Mouse (Mus musculus): ENCODE measurements around the gene Ift27. TPM values are rescaled to one million over a fixed set of nuclear protein-coding genes. Genes with fewer than 3 reads are reported as not detected.

Gene Ift27
- total and polyA plus RNA-seq, 2 experiments from 2014 or later = 37.3 to 116 TPM

DNA sequence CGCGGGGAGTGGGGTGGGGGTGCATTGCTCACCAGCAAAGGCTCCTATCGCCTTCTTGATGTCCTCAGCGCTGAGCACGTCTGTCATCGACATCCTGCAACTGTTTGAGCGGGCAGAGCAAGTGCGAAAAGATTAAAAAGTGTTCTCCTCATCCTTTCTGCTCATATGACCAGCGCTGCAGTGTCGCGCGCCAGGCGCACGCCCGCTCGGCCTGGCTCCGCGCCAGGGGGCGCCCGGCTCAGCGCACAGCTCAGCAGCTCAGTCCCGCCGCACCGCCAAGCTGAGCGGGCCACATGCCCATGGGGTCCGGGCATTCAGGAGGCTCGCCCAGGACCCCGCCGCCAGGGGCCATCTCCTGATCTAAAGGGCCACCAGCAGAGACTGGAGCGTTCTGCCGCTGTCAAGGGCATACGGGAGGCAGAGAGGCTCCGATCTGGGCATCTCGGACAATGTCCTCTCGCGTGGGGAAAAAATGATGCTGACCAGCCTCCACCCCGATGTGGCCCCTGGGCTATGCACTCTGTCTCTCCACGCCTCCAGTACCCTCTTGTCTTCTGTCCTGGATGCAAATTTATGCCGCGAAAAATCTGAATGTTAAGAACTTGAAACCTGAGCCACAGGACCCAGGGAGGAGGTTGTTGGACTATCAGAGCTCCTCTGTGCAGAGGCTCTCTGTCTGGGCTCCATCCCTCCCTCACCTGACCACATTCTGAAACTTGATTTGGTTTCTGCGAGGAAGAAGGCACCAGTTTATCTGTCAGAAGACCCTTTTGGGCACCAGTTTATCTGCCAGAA, 30.3 kb upstream of the Ift27 start:
- H3K4me3 ChIP-seq (ENCODE audit: low read depth, low read length) = peak overlapping the region; percentile 43
- peak; percentile 66; the same call in 1 of the 2 replicates for ATAC-seq (ENCODE audit: low FRiP score)
- no peak overlapping the region for H3K27ac ChIP-seq (ENCODE audit: low read depth, low read length)
- peak; percentile 60 for TF ChIP-seq CTCF (IDR thresholded peaks at IDR 0.05)
- H3K4me1 ChIP-seq (ENCODE audit: insufficient read depth, low read length) = peaks cover 3% of the 10 kb centered on the region; the same call in 1 of the 2 replicates
- DNase-seq (ENCODE audit: low spot score) = peak; percentile 68
- H3K9ac ChIP-seq (replicated peaks; ENCODE audit: low read length, poor library complexity, severe bottlenecking) = peak overlapping the region; percentile 52
- peaks cover 38% of the 10 kb centered on the region for H3K27me3 ChIP-seq (ENCODE audit: insufficient read depth, low read length)
- H3K9me3 ChIP-seq (ENCODE audit: low read length) = no peaks in the 10 kb centered on the region
- WGBS = 1% methylated on average over 41 of the region's 41 CpGs
- H3K36me3 ChIP-seq (ENCODE audit: insufficient read depth, low read length) = no peaks in the 10 kb centered on the region
- H3K4me2 ChIP-seq (ENCODE audit: low read depth, low read length, poor library complexity, severe bottlenecking) = peak overlapping the region; percentile 85

DNA sequence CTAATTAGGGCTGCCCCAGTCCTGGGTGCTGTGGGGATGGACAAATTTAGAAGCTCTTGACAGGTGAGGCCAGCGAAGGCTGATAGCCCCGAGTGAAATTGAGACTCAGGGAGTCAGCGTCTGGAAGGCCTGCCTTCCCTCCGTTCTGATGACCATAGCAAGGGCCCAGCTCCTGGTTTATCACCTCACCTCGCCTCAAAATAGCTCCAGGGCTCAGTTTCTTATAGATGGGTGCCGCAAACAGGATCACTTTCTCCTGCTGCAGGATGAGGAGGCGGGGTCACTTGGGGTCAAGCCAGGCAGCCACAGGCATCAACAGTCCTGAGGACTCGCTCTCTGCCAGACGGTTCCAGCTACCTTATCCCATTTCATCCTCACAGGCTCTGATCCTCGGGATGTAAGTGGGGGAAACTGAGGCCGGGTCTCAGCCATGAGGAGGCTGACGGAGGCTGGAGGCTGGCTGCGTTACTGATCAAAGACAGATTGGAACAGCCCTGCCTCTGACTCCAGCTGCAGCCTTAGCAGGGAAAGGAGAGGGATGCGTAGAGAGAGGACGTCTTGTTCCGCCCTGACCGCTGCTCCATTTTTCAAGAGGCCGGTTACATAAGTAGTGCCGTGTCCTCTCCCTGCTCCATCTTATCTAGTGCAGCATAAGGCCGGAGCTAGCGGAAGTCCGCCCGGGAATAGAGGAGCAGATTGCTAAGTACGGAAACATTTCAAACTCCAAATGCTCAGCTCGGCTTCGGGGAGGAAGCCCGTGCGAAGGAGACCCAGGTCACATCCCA, 21.4 kb upstream of the Ift27 start:
- Histone ChIP-seq H3K9ac (replicated peaks; ENCODE audit: low read length, poor library complexity, severe bottlenecking) (no peak overlapping the region), H3K4me2 (ENCODE audit: low read depth, low read length, poor library complexity, severe bottlenecking) (no peak overlapping the region), H3K4me3 (ENCODE audit: low read depth, low read length) (no peak overlapping the region), H3K9me3 (ENCODE audit: low read length) (no peaks in the 10 kb centered on the region), H3K4me1 (ENCODE audit: insufficient read depth, low read length) (no peaks in the 10 kb centered on the region), H3K27ac (ENCODE audit: low read depth, low read length) (no peak overlapping the region), H3K27me3 (ENCODE audit: insufficient read depth, low read length) (no peaks in the 10 kb centered on the region), H3K36me3 (ENCODE audit: insufficient read depth, low read length) (no peaks in the 10 kb centered on the region)
- DNase-seq (ENCODE audit: low spot score) = no peak
- TF ChIP-seq CTCF (IDR thresholded peaks at IDR 0.05) = no peak
- ATAC-seq (ENCODE audit: low FRiP score) = no peak
- 79% methylated on average over 28 of the region's 28 CpGs for WGBS

DNA sequence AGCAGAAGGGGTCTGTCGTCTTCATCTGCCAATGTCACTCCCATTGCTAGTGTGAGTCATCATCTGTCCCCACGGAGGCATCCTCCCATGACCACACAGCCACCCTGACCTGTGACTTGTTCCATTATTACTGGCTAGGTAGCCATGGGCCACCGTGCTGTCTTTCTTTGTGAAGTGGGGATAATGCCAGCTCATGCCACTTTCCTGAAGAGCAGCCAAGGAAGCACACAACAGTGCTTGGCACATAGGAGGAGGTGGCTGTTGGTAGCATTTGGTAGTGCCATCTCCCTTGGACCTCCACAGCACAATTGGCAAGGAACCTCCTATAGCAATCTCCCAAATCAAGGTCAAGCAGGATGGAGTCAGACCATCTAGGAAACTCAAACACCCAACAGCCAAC, 20.4 kb upstream of the Ift27 start:
- DNase-seq (ENCODE audit: low spot score) = no peak
- Histone ChIP-seq H3K9ac (replicated peaks; ENCODE audit: low read length, poor library complexity, severe bottlenecking) (no peak overlapping the region), H3K36me3 (ENCODE audit: insufficient read depth, low read length) (no peaks in the 10 kb centered on the region), H3K9me3 (ENCODE audit: low read length) (no peaks in the 10 kb centered on the region), H3K4me3 (ENCODE audit: low read depth, low read length) (no peak overlapping the region), H3K4me2 (ENCODE audit: low read depth, low read length, poor library complexity, severe bottlenecking) (no peak overlapping the region), H3K27me3 (ENCODE audit: insufficient read depth, low read length) (no peaks in the 10 kb centered on the region), H3K27ac (ENCODE audit: low read depth, low read length) (no peak overlapping the region), H3K4me1 (ENCODE audit: insufficient read depth, low read length) (no peaks in the 10 kb centered on the region)
- no peak for ATAC-seq (ENCODE audit: low FRiP score)
- WGBS = 63% methylated on average over 3 of the region's 3 CpGs
- TF ChIP-seq CTCF (IDR thresholded peaks at IDR 0.05) = no peak

DNA sequence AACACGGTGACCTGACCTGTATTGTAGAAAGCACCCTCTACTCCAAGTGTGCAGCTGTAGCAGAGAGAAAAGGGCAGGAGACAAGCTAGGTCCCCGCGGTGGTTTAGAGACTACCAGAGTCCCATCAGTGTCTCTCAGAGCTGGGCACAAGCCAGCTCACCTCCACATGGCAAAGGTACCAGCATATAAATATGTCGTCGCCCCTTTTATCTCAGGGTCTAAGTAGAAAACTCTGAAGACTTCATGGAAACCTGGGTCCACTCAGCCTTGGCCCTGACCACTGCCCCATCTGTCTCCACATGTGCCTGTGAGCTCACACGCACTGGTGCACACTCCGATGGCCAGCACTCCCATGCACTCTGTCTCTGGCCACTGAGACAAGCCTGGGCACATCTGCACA, 15.7 kb upstream of the Ift27 start:
- Histone ChIP-seq H3K27ac (ENCODE audit: low read depth, low read length) (no peak overlapping the region), H3K4me2 (ENCODE audit: low read depth, low read length, poor library complexity, severe bottlenecking) (no peak overlapping the region), H3K9me3 (ENCODE audit: low read length) (no peaks in the 10 kb centered on the region), H3K4me1 (ENCODE audit: insufficient read depth, low read length) (no peaks in the 10 kb centered on the region), H3K36me3 (ENCODE audit: insufficient read depth, low read length) (no peaks in the 10 kb centered on the region), H3K4me3 (ENCODE audit: low read depth, low read length) (no peak overlapping the region), H3K27me3 (ENCODE audit: insufficient read depth, low read length) (no peaks in the 10 kb centered on the region), H3K9ac (replicated peaks; ENCODE audit: low read length, poor library complexity, severe bottlenecking) (no peak overlapping the region)
- WGBS = 89% methylated on average over 7 of the region's 7 CpGs
- ATAC-seq (ENCODE audit: low FRiP score) = no peak
- no peak for TF ChIP-seq CTCF (IDR thresholded peaks at IDR 0.05)
- DNase-seq (ENCODE audit: low spot score) = no peak

DNA sequence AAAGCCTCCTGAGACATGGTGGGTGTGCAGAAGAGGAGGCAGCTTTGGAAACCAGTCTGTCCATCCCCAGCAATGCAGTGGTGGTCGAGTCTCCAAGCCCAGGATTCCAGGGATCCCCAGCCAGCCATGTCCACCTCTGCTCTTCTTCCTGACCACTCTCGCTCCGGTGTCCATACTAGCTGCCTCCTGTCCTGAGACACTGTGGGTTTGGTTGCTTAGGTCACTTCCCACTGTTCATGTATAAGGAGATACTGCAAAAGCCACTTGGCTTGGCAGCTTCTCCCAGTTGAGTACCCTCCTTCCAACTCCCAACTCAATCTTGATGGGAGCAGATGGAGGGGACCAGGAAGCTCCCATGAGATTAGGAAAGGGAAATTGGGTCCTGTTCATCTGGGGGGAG, 14.6 kb upstream of the Ift27 start:
- TF ChIP-seq CTCF (IDR thresholded peaks at IDR 0.05) = no peak
- H3K27ac ChIP-seq (ENCODE audit: low read depth, low read length) = no peak overlapping the region

DNA sequence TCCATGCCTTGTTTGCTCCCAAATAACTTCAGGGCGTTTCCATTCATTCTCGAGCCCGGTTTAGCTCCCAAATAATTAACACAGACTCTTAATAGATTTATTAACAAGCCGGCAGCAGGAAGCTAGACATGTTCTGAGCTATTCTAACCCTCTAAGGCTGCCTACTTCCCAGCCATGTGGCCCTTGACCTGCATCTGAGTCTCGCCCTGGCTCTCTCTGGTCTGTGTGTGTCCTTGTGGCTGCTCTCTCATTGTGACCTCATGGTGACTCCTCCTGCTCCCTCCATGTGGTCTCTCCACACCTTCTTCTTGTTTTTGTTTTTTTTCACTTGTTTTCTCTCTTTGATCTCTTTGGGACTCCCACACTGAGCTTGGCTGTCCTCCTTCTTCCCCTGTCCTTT, 13.0 kb upstream of the Ift27 start:
- Histone ChIP-seq H3K27me3 (ENCODE audit: insufficient read depth, low read length) (peaks cover 7% of the 10 kb centered on the region; the same call in 1 of the 2 replicates), H3K9me3 (ENCODE audit: low read length) (no peaks in the 10 kb centered on the region), H3K9ac (replicated peaks; ENCODE audit: low read length, poor library complexity, severe bottlenecking) (no peak overlapping the region), H3K4me2 (ENCODE audit: low read depth, low read length, poor library complexity, severe bottlenecking) (no peak overlapping the region), H3K4me1 (ENCODE audit: insufficient read depth, low read length) (peaks cover 2% of the 10 kb centered on the region; the same call in 1 of the 2 replicates), H3K36me3 (ENCODE audit: insufficient read depth, low read length) (no peaks in the 10 kb centered on the region), H3K27ac (ENCODE audit: low read depth, low read length) (no peak overlapping the region), H3K4me3 (ENCODE audit: low read depth, low read length) (no peak overlapping the region)
- WGBS = 72% methylated on average over 5 of the region's 5 CpGs
- TF ChIP-seq CTCF (IDR thresholded peaks at IDR 0.05) = no peak
- DNase-seq (ENCODE audit: low spot score) (no peak), ATAC-seq (ENCODE audit: low FRiP score) (no peak)

More for the DNA sequence above, 14.6 kb upstream of the Ift27 start:
- H3K27me3 ChIP-seq (ENCODE audit: insufficient read depth, low read length) = peaks cover 7% of the 10 kb centered on the region; the same call in 1 of the 2 replicates
- no peak overlapping the region for H3K4me3 ChIP-seq (ENCODE audit: low read depth, low read length)
- no peaks in the 10 kb centered on the region for H3K9me3 ChIP-seq (ENCODE audit: low read length)
- DNase-seq (ENCODE audit: low spot score) (no peak), ATAC-seq (ENCODE audit: low FRiP score) (no peak)
- WGBS = 84% methylated on average over 3 of the region's 3 CpGs
- H3K36me3 ChIP-seq (ENCODE audit: insufficient read depth, low read length) = no peaks in the 10 kb centered on the region
- no peak overlapping the region for H3K9ac ChIP-seq (replicated peaks; ENCODE audit: low read length, poor library complexity, severe bottlenecking)
- H3K4me1 ChIP-seq (ENCODE audit: insufficient read depth, low read length) = no peaks in the 10 kb centered on the region
- no peak overlapping the region for H3K4me2 ChIP-seq (ENCODE audit: low read depth, low read length, poor library complexity, severe bottlenecking)
